Mouse (Mus musculus) intestine, embryonic 15.5 days (tissue): ENCODE data around the gene Mxd4. TPM values are rescaled to one million over a fixed set of nuclear protein-coding genes. Genes with fewer than 3 reads are reported as not detected.

Experiments
- ATAC-seq: fragments of 200-750 bp; cut with Nextera tagmentation; 2 replicates; pipeline ENCODE4 v1.8.0; 2017; ENCODE audit warnings: moderate TSS enrichment, moderate library complexity
- H3K27ac ChIP-seq: fragments of 300-500 bp; sonication (generic); 2 replicates; pipeline ENCODE4 v1.5.1; 2015; ENCODE audit warnings: mild to moderate bottlenecking, inconsistent platforms
- H3K27me3 ChIP-seq: fragments of 300-500 bp; sonication (generic); replicated peaks from 2 replicates; pipeline ENCODE4 v1.6.1; 2015; ENCODE audit warnings: inconsistent platforms
- H3K36me3 ChIP-seq: fragments of 300-500 bp; sonication (generic); 2 replicates; pipeline ENCODE4 v1.6.1; 2015; ENCODE audit warnings: inconsistent platforms
- H3K4me1 ChIP-seq: fragments of 300-500 bp; sonication (generic); replicated peaks from 2 replicates; pipeline ENCODE4 v1.6.1; 2015; ENCODE audit warnings: inconsistent platforms
- H3K4me2 ChIP-seq: fragments of 300-500 bp; sonication (generic); replicated peaks from 2 replicates; pipeline ENCODE4 v1.6.1; 2015; ENCODE audit warnings: mild to moderate bottlenecking, inconsistent platforms
- H3K4me3 ChIP-seq: fragments of 300-500 bp; sonication (generic); replicated peaks from 2 replicates; pipeline ENCODE4 v1.5.1; 2015; ENCODE audit warnings: inconsistent platforms
- H3K9ac ChIP-seq: fragments of 300-500 bp; sonication (generic); 2 replicates; pipeline ENCODE4 v1.6.1; 2015; ENCODE audit warnings: inconsistent platforms
- H3K9me3 ChIP-seq: fragments of 300-500 bp; sonication (generic); 2 replicates; pipeline ENCODE4 v1.6.1; 2016; ENCODE audit warnings: inconsistent platforms
- WGBS: fragments of 180-500 bp; shearing (Covaris S2); methylation state at CpG from one replicate; pipeline ENCODE4 v1.1.7; 2015; 5-methylcytosine and 5-hydroxymethylcytosine counted together
- polyA plus RNA-seq: library from polyadenylated mRNA; unstranded; fragments of >200 nt; fragmentation: Nextera tagmentation; extraction: Ambion mirVana; gene quantifications from 2 replicates; pipeline ENCODE4 v1.2.1, GENCODE M21; 2015

The Mxd4 gene
- polyA plus RNA-seq, 1 experiment from 2014 or later, result 18.7 TPM

GRCm38 (mm10) chr5:34194975-34195662 lies 7.6 kb upstream of the Mxd4 start:
- H3K4me1 ChIP-seq, result no peaks in the 10 kb centered on the region
- no peaks in the 10 kb centered on the region for H3K9me3 ChIP-seq
- no peaks in the 10 kb centered on the region for H3K36me3 ChIP-seq
- no peak overlapping the region for H3K9ac ChIP-seq
- ATAC-seq, result no peak
- 79% methylated on average over 6 of the region's 6 CpGs for WGBS
- H3K27me3 ChIP-seq, result no peaks in the 10 kb centered on the region
- no peak overlapping the region for H3K4me2 ChIP-seq
- no peak overlapping the region for H3K27ac ChIP-seq
- H3K4me3 ChIP-seq, result no peak overlapping the region

GRCm38 (mm10) chr5:34194426-34194825 lies 6.9 kb upstream of the Mxd4 start:
- 43% methylated on average over 1 of the region's 1 CpGs for WGBS
- no peaks in the 10 kb centered on the region for H3K9me3 ChIP-seq
- no peak overlapping the region for H3K9ac ChIP-seq
- ATAC-seq, result no peak
- no peaks in the 10 kb centered on the region for H3K27me3 ChIP-seq
- H3K4me2 ChIP-seq, result no peak overlapping the region
- no peaks in the 10 kb centered on the region for H3K4me1 ChIP-seq
- no peak overlapping the region for H3K27ac ChIP-seq
- H3K36me3 ChIP-seq, result no peaks in the 10 kb centered on the region
- H3K4me3 ChIP-seq, result no peak overlapping the region

GRCm38 (mm10) chr5:34191843-34192242 lies 4.3 kb upstream of the Mxd4 start:
- 69% methylated on average over 4 of the region's 4 CpGs for WGBS
- H3K4me2 ChIP-seq, result no peak overlapping the region
- peaks cover 4% of the 10 kb centered on the region; the same call in 1 of the 2 replicates for H3K4me1 ChIP-seq
- H3K27me3 ChIP-seq, result no peaks in the 10 kb centered on the region
- H3K9ac ChIP-seq, result no peak overlapping the region
- H3K27ac ChIP-seq, result no peak overlapping the region
- ATAC-seq, result no peak
- H3K36me3 ChIP-seq, result no peaks in the 10 kb centered on the region
- H3K9me3 ChIP-seq, result no peaks in the 10 kb centered on the region
- H3K4me3 ChIP-seq, result no peak overlapping the region

GRCm38 (mm10) chr5:34191021-34191420 lies 3.5 kb upstream of the Mxd4 start:
- ATAC-seq, result no peak

GRCm38 (mm10) chr5:34189521-34189920 lies 2.0 kb upstream of the Mxd4 start:
- 77% methylated on average over 1 of the region's 1 CpGs for WGBS
- Histone ChIP-seq H3K4me3 (no peak overlapping the region), H3K4me1 (peaks cover 18% of the 10 kb centered on the region), H3K4me2 (no peak overlapping the region), H3K27ac (no peak overlapping the region), H3K9me3 (no peaks in the 10 kb centered on the region), H3K9ac (no peak overlapping the region), H3K36me3 (no peaks in the 10 kb centered on the region), H3K27me3 (no peaks in the 10 kb centered on the region)
- no peak for ATAC-seq

More at GRCm38 (mm10) chr5:34191021-34191420, 3.5 kb upstream of the Mxd4 start:
- Histone ChIP-seq H3K36me3 (no peaks in the 10 kb centered on the region), H3K9ac (no peak overlapping the region), H3K27ac (no peak overlapping the region), H3K4me2 (no peak overlapping the region), H3K9me3 (no peaks in the 10 kb centered on the region), H3K27me3 (no peaks in the 10 kb centered on the region), H3K4me3 (no peak overlapping the region), H3K4me1 (peaks cover 9% of the 10 kb centered on the region; the same call in 1 of the 2 replicates)
- WGBS, result 54% methylated on average over 4 of the region's 4 CpGs

- H3K4me3 ChIP-seq, result 0 out of 2 replicates have a peak overlapping the region, but pooled peaks have one; percentile 96
Observed at GRCm38 (mm10) chr5:34188856-34189255, 1.3 kb upstream of the Mxd4 start.

GRCm38 (mm10) chr5:34186961-34187391 lies 544 bp downstream of the Mxd4 start:
- H3K4me2 ChIP-seq, result peak overlapping the region; percentile 84
- H3K4me3 ChIP-seq, result peak overlapping the region; percentile 96
- WGBS, result under 1% methylated on average over 46 of the region's 46 CpGs
- H3K27me3 ChIP-seq, result no peaks in the 10 kb centered on the region
- ATAC-seq, result peak; percentile 19
- H3K9ac ChIP-seq, result peak overlapping the region; percentile 77
- H3K4me1 ChIP-seq, result peaks cover 23% of the 10 kb centered on the region
- peak overlapping the region; percentile 94 for H3K27ac ChIP-seq
- no peaks in the 10 kb centered on the region for H3K9me3 ChIP-seq
- peaks cover 6% of the 10 kb centered on the region; the same call in 1 of the 2 replicates for H3K36me3 ChIP-seq

More at GRCm38 (mm10) chr5:34188856-34189255, 1.3 kb upstream of the Mxd4 start:
- 65% methylated on average over 2 of the region's 2 CpGs for WGBS
- peak overlapping the region; percentile 84; the same call in 1 of the 2 replicates for H3K4me2 ChIP-seq
- H3K9ac ChIP-seq, result no peak overlapping the region
- no peaks in the 10 kb centered on the region for H3K27me3 ChIP-seq
- H3K36me3 ChIP-seq, result no peaks in the 10 kb centered on the region
- ATAC-seq, result no peak
- H3K4me1 ChIP-seq, result peaks cover 18% of the 10 kb centered on the region
- H3K9me3 ChIP-seq, result no peaks in the 10 kb centered on the region
- no peak overlapping the region for H3K27ac ChIP-seq

- WGBS, result 60% methylated on average over 2 of the region's 2 CpGs
- Histone ChIP-seq H3K9ac (peak overlapping the region; percentile 77), H3K27me3 (no peaks in the 10 kb centered on the region), H3K9me3 (no peaks in the 10 kb centered on the region), H3K36me3 (peaks cover 7% of the 10 kb centered on the region; the same call in 1 of the 2 replicates), H3K27ac (peak overlapping the region; percentile 94; the same call in 1 of the 2 replicates), H3K4me1 (peaks cover 27% of the 10 kb centered on the region), H3K4me2 (peak overlapping the region; percentile 84), H3K4me3 (peak overlapping the region; percentile 96)
- ATAC-seq, result no peak
Observed at GRCm38 (mm10) chr5:34186391-34186790, 1.1 kb downstream of the Mxd4 start.

- ATAC-seq, result no peak
- H3K4me3 ChIP-seq, result peak overlapping the region; percentile 96
- H3K4me1 ChIP-seq, result peaks cover 27% of the 10 kb centered on the region
Observed at GRCm38 (mm10) chr5:34185791-34186190, 1.7 kb downstream of the Mxd4 start.

GRCm38 (mm10) chr5:34185051-34185580 lies 2.4 kb downstream of the Mxd4 start:
- ATAC-seq, result no peak
- H3K9ac ChIP-seq, result no peak overlapping the region
- WGBS, result 72% methylated on average over 1 of the region's 1 CpGs
- H3K4me2 ChIP-seq, result 0 out of 2 replicates have a peak overlapping the region, but pooled peaks have one; percentile 84
- H3K27me3 ChIP-seq, result no peaks in the 10 kb centered on the region
- no peak overlapping the region for H3K4me3 ChIP-seq
- H3K4me1 ChIP-seq, result peaks cover 27% of the 10 kb centered on the region
- H3K27ac ChIP-seq, result no peak overlapping the region
- H3K36me3 ChIP-seq, result peaks cover 10% of the 10 kb centered on the region
- no peaks in the 10 kb centered on the region for H3K9me3 ChIP-seq

More at GRCm38 (mm10) chr5:34185791-34186190, 1.7 kb downstream of the Mxd4 start:
- Histone ChIP-seq H3K4me2 (peak overlapping the region; percentile 84), H3K36me3 (peaks cover 7% of the 10 kb centered on the region; the same call in 1 of the 2 replicates), H3K9me3 (no peaks in the 10 kb centered on the region), H3K9ac (peak overlapping the region; percentile 77; the same call in 1 of the 2 replicates), H3K27ac (no peak overlapping the region), H3K27me3 (no peaks in the 10 kb centered on the region)

- Histone ChIP-seq H3K27me3 (no peaks in the 10 kb centered on the region), H3K4me3 (no peak overlapping the region), H3K4me1 (peaks cover 27% of the 10 kb centered on the region), H3K4me2 (no peak overlapping the region), H3K27ac (no peak overlapping the region), H3K9ac (no peak overlapping the region), H3K36me3 (peaks cover 13% of the 10 kb centered on the region), H3K9me3 (no peaks in the 10 kb centered on the region)
- WGBS, result 92% methylated on average over 3 of the region's 3 CpGs
- no peak for ATAC-seq
Observed at GRCm38 (mm10) chr5:34183976-34184375, 3.5 kb downstream of the Mxd4 start.

- 77% methylated on average over 5 of the region's 5 CpGs for WGBS
- Histone ChIP-seq H3K27me3 (no peaks in the 10 kb centered on the region), H3K9ac (no peak overlapping the region), H3K4me3 (no peak overlapping the region), H3K9me3 (no peaks in the 10 kb centered on the region), H3K36me3 (peaks cover 13% of the 10 kb centered on the region), H3K4me1 (peaks cover 23% of the 10 kb centered on the region), H3K4me2 (no peak overlapping the region), H3K27ac (no peak overlapping the region)
- no peak for ATAC-seq
Observed at GRCm38 (mm10) chr5:34183156-34183880, 4.2 kb downstream of the Mxd4 start.
